Mouse (Mus musculus): ENCODE measurements around the gene Uck1.

Uck1 gene

DNA sequence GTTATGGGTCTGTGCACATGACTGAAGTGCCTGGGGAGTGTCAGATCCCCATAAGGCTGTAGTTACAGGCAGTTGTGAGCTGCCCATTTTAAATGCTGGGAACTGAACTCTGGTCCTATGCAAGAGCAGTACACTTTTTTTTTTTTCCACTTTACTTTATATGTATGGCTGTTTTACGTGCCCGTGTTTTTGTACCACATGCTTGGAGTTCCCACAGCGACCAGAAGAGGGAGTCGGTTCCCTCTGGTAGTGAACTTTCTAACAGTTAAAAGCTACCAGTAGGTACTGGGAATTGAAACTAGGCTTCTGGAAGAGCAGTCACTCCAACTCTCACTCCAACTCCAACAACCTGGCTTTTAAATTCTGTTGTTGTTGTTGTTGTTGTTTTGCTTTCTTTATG lies 676 bp upstream of the Uck1 start:
- in situ Hi-C loops (cut with MboI, MseI) = no loop called here

DNA sequence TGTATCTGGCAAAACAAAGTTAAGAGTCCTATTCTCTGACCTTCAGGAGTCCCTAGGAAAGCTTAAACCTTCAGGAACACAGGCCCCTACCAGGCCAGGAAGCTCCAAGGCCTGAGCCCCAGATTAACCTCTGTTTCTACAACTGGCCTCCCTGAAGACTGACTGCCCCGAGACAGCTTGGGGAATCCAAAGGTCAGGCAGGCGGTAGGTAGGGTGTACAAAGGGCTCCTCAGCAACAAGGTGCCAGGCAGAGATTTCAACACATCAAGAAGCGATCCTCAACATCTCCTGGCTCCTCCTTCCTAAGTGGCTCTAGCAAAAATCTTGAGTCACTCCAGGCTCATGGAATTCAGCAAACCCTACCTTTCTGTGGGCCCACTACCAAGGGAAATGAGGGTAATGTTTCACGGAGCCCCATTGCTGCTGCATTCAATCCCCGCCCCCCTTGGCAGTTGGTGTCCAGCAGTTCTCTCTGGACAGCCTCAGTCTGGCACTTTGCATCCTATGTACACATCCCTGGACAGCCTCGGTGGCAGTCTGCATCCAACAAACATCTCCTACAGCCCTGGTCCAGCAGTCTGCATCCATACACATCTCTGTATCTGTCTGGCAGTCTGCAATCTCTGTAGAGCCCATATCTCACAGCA lies 949 bp downstream of the Uck1 start:
- in situ Hi-C loops (cut with MboI, MseI) = no loop called here

DNA sequence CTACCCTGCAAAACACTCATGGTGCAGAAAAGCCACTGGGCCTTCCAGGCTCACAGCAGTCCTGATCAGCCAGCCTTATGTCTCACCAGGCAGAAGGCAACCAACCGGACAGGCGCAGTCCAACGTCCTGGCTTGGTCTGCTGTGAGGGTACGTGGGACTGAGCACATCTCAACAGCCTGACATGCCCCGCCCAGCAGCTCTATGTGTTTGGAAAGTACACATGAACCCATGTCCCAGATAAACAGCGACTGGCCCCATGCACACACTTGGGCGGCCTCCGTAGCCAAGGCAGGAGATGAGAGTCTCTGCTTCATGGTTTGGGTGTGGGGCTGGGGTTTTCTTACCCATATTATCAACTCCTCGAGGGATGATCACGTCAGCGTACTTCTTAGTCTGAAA lies 3.7 kb downstream of the Uck1 start:
- in situ Hi-C loops (cut with MboI, MseI) = no loop called here

DNA sequence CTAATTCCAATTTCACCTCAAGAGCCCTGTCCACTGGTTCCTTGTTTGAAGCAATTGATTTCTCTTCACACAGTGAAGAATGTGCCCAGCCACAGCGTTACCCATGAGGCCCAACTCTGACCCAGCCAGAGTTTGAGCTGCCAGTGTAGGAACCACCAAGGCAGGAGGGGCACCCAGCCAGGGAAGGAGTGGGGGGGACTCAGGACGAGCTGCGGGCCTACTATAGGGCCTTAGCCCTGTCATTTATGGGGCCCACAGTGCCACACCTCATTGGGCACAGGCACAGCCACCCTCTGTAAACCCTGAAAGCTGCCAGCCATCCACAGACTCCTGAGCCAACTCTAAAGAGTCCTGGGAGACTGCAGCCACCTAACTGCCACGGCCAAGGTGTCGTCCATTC lies 5.4 kb downstream of the Uck1 start:
- in situ Hi-C loops (cut with MboI, MseI) = no loop called here

DNA sequence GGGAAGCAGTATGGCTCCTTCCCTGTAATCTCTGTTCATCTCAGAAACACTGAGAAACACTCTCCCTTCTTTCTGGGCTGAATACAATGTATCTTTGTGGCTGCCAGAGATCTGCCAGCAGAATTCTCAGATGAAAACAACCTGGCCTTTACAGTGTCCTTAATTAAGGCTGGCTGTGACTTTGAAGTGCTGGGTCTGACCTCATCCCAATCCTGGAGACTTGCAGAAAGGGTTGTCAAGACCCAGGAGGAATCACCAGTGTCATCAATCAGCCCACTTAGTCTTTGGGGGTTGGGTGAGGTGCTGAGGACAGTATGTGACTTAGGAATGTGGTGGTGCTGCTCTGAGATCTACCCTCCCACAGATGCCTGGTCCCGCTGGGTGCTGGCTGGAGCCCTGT lies 6.6 kb downstream of the Uck1 start:
- in situ Hi-C loops (cut with MboI, MseI) = no loop called here

DNA sequence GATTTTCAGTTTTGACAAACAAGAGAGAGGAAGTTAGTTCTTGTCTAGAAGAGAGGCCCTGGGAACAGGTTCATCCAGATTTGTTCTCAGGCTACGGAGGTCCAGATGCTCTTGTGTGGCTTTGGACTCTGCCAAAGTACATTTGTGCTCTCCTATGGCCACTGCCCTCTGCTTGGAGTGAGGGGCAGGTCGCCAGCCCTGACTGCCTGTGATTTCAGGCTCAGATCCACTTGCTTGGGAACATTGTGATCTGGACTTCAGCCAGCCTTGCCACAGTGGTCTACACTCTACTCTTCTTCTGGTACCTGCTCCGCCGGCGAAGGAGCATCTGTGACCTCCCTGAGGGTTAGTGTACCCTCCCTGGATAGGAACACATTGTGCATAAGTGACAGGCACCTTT lies 7.3 kb downstream of the Uck1 start:
- in situ Hi-C loops (cut with MboI, MseI) = no loop called here

DNA sequence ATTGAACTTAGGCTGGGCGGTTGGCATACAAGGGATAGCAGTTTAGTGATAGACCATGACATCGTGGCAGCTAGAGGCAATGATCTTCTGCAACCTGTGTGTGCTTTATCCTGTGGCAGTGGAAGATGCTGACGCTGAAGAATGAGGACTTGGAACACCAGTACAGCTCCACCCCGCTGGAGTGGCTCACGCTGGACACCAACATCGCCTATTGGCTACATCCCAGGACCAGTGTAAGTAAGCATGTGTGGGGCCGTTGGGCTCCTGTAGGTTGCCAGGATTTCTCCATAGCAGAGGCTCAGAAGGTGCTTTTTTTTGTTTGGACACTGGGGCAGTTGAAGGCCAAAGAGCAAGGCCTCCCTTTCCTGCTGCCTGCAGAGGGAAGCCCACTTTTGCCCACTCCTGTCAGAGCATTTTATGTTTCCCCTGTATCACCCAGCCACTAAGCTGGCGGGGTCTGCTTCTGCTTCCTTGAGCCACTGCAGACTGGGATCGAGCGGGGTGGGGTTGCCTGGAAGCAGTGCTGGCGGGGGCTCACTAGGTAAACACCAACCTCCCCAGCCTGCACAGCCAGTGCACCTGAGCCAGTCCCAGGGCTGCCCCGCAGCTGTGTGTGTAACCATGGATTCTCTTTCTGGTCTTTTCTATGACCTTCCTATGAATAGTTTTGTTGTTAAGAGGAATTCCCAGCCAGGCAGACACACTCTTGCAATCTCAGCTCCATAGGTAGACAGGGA lies 8.0 kb downstream of the Uck1 start:
- in situ Hi-C loops (cut with MboI, MseI) = no loop called here

DNA sequence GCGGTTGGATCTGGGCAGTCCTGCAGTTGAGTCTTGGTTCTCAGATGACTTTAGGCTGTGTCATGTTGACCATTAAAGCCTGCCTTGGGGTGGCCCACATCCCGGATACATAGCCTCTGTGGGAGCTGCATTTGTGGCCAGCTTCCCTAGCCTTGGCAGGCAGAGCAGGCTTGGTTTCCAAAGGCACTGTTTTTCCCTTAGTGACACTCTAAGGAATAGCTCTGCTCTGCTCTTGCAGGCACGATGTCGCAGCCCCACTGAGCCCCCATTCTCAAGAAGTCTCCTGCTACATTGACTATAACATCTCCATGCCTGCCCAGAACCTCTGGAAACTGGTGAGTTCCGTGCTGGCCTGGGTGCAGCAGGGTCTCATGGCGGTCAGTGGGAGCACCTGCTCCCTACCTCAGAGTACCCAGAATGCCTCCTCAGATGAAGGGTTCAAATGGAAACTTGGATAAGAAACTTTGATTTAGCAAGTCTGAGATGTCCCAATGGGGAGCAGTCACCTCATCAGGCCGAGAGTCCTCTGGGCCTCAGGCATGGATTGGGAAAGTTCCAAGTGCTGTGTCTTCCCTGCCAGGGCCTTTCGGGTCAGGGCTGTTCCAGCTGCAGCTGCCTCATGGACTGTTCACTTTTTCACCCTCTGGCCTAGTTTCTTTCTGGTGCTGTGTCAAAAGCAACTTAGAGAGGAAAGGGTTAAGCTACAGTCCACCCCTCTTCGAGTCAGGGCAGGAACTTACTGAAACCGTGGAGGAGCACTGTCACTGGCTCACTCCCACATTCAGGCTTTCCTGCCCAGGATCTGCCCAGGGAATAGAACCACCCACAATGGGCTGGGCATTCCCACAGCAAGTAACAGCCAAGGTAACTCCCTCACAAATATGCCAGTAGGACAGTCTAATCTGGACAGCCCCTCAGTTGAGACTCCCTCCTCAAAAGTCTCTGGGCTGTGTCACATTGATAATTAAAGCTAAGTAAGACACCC lies 11.3 kb downstream of the Uck1 start:
- in situ Hi-C loops (cut with MboI, MseI) = no loop called here

DNA sequence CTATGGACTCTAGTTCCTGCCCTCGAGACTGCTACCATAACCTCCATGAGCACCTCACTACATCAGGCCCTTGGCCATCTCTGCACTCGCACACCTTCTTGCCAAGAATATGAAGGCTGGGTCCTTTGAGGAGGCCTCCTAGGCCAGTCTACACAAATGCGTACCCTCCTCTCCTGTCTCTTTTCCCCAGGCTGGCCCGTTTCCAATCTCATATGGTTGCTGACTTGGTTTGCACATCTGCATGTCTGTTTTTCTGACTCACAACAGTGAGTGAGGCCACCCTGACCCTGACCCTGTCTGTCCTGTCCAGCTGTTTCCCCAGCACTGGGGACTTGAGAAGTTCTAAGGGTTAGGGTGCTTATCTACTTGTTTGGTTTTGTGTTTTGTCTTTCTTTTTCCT lies 13.2 kb downstream of the Uck1 start:
- in situ Hi-C loops (cut with MboI, MseI) = no loop called here

DNA sequence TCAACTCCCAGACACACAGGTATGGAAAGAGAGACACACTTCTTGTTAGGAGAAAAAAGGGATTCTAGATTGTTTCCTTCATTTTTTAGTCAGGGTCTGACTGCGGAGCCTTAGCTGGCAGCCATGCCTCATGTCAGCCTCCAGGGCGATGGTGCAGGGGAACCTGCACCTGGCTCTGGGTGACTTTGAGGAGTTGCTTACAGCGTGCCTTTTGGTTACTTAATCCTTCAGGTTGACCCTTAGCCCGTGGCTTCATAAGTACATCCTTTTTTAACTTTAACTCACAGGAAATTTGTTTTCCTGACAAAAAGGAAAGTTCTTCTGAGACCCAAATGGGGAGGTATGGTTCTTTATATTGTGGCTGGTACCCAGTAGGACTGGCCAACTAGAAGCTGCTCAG lies 17.0 kb downstream of the Uck1 start:
- in situ Hi-C loops (cut with MboI, MseI) = no loop called here

DNA sequence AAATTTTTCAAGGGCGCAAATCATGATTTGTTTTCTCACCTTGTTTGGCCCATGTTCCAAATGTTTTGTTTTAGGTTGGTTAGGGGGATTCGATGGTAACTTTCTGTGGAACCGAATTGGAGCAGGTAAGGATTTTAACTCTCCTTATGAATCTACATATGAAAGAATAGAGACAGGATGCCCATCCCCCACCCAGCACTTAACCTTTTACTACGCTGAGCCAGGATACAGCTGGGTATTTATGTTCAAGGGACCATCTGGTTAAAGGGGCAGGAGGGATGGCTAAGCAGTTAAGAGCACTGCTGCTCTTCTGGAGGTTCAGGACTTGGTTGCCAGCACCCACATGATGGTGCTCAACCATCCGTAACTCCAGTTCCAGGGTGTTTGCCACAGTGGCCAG lies 19.4 kb downstream of the Uck1 start:
- in situ Hi-C loops (cut with MboI, MseI) = no loop called here

DNA sequence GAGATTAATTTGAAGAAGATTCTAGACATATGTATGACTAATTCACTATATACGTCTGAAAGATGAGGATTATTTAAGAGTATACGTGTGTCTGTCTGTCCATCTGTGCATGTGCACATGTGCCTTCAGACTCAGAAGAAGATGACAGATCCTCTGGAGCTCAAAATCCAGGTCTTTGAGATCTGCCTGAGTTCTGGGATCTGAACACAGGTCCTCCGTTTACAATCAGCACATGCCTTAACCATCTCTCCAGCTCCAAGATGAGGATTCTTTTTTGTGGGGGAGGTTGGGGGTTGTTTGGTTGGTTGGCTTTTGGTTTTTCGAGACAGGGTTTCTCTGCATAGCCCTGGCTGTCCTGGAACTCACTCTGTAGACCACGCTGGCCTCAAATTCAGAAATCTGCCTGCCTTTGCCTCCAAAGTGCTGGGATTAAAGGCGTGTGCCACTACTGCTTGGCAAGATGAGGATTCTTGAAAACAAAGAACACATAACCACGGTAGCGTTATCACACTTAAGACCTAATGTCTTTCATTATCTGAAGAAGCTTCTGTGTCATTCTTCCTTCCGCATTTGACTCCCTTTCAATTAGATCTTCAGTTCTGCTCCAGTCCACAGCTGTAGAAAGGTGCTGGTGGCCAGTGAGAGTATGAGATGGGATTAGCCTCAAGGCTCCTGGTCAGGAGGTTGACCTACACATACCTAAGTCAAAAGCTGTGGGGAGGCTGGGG lies 21.1 kb downstream of the Uck1 start:
- in situ Hi-C loops (cut with MboI, MseI) = no loop called here

DNA sequence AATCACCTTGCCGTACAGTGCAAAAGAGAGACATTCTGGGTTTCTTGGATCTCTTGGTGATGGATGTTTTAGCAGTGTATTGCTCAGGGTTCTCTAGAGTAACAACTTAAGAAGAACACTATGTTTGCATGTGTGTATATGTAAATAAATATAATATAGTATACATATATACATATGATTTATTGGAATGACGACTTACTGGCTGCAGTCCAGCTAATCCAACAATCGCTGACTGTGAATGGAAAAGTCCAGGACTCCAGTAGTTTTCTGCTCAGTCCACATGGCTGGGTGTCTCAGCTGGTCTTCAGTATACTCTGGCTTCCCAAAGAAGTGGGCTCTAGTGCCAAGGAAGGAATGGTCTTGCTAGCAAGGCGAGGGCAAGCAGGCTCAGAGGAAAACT lies 22.4 kb downstream of the Uck1 start:
- in situ Hi-C loops (cut with MboI, MseI) = no loop called here

DNA sequence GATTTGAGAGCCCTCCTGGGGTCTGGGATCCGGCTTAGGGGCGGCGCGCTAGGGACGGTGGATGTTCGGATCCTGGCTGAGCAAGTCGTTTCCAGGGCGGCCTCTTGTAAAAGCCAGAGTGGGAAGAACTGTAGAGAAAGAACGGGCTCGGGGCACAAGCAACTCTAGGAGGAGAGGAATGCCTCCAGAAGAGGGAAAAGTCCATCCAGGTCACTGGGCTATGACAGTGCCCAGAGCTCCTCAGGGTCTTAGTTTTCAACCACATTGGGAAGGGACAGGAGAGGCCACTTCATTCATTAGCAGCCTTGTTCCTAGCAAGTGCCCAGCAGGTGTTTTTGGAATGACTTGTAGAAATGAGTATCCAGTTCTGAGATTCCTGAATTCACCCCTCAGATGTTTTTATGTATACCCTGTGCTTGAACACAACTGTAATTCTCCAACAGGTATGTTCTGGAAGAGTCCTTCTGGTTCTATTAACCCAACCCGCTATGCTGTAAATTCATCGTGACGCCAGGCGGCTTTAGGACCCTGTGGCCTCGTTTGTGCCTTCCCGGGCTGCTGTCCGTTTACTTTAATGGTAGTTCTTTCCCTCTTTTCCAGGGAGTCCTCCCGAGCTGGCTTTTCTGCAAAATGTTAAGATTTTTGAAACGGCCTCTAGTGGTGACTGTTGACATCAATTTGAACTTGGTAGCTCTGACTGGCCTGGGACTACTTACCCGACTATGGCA lies 23.0 kb downstream of the Uck1 start:
- in situ Hi-C loops (cut with MboI, MseI) = no loop called here

DNA sequence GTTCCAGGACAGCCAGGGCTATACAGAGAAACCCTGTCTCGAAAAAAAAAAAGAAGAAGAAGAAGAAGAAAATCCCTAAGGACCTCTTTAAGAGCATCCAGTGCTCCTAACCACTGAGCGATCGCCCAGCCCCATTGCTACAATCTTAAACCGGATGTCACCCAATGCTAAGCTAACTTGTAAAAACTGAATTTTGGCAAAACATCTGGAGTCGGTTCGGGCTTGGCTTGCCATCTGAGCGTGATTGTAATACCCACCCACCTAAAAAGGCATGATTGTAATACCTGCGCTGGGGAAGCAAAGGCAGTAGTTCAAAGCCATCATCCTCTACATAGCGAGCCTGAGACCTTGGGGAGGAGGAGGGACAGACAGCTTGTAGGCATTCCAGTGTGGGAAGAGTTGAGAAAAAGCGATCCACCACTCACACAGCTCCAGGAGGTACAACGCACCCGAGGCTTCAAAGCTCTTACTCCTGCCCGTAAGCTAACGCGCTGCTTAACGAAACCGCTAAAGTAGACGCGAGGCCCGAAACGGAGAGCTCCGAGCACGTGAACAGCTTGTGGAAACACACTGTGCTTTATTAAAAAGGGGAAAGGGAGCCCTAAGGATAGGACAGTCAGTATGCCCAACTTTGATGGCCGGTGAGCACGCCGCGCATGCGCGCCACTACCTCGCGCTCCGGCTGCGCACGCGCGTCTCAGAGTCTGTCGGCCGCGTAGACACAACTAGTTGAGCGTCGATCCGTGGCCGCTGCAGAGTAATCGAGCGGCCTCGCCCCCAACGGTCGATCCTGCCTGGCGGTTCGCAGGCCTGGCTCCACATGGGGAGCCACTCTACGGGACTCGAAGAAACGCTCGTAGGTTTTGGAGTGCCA lies 23.8 kb downstream of the Uck1 start, which contains the start of gene Pomt1:
Gene Pomt1 (plus strand): TSS at position 705 of the 874 bp plus-strand sequence.
- in situ Hi-C loops (cut with MboI, MseI) = no loop called here

DNA sequence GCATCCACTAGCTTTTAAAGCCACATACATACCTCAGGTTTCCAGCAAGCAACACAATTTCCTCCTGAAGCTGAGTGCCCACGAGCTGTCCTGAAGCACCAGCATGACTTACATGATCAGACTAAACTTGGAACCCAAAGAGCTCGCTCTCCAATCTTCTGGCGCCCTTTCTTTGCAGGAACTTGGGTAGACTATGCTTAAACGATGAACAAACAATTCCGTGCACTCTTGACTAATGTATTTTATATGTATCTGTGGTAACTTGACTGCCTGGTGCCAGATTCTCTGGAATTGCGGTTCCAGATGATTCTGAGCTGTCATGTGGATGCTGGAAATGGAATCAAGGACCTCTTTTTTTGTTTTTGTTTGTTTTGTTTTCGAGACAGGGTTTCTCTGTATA lies 24.5 kb downstream of the Uck1 start:
- in situ Hi-C loops (cut with MboI, MseI) = no loop called here

DNA sequence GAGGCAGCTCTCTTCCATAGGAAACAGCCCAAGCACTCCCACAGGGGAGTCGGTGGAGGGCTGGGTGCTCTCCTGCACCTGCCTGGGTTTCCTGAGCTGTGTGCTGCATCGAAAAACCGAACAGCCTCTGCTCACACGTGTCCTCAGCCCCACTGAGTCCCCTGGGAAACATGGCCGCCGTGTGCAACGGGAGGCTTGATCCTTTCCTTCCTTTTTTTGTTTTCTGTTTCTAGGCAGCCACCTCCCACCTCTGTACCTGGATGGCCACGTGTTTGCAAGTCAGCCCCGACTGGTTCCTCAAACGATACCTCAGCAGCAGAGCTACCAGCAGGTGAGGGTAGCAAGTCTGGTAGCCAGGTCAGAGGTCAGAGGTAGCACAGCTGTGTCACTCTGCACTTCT lies 37.9 kb downstream of the Uck1 start:
- in situ Hi-C loops (cut with MboI, MseI) = no loop called here

DNA sequence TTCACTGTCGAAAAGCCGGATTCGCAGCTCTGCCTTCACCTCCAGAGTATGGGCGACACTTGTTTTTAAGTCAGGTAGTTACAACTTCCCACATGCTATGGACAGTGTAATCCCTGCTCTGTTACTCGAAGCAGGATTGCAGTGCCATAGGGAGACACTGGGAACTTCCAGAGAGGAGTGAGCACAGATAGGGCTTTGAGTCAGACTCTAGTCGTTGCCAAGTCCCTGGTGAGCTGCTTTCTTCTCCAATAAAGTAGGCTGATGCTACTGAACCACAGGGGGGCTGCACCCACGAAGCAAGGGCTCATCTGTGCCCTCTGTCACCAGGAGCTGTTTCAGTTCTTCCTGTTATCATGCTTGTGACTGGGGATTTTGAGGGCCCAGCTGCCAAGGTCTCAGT lies 38.4 kb downstream of the Uck1 start:
- in situ Hi-C loops (cut with MboI, MseI) = no loop called here

DNA sequence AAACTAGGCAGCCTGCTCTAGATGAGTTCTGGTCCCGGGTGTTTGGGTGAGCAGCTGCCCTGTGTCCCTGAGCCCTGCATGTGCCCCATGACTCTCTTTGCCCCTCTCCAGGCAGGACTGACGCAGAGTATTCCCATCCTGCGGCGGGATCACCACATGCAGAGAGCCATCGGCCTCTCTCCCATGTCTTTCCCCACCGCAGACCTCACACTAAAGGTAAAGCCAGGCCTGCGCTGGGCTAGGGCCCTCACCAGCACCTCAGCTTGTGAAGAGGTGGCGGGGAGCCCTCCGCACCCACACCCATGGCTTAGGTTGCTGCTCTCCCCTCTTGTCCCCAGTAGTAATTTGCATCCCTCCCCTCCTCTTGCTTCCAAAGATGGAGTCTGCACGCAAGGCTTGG lies 39.0 kb downstream of the Uck1 start:
- in situ Hi-C loops (cut with MboI, MseI) = no loop called here

DNA sequence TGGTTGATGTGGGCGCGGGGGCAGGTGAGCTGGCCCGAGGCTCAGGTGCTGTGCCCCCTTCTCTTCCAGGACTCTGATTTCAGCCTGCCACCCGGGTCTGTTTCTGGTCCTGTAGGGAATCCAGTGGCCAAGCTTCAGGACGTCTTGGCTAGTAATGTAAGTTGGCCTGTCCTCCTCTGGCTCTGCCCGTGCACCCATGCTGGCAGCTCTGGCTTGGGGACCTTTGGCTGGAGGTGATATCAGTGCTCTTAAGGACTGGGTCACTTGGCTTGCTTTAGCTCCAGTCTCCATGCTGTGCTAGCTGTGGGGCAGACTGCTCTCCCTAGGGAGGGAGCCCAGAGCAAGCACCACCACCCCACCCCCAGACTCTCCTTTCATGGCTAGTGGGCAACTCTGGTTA lies 39.9 kb downstream of the Uck1 start:
- in situ Hi-C loops (cut with MboI, MseI) = no loop called here
